Mouse (Mus musculus): ENCODE measurements at regions not wholly inside any gene's neighbourhood (a gene's known extent, or its start where the extent isn't known, plus 50 kb on each side); places are given as distances from the start of the nearest gene placed in this dataset.

DNA sequence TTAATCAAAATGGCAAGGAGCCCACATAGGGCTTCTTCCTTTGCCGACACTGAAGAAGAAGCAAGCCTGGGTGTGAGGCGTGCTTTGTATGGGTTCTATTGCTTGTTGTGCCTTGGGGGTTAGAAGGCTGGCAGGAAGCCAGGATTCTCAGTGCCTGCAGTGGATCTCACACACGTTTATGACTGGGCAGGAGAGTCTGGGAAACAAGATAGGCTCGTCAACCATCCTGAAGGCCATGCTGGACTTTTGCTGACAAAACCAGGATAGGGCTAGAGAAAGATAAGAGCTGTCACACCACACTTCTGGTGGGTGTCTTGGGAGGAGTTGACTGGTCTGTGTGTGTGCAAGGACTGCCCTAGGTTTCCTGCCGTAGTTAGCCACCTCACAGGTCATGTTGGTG, 436.1 kb upstream of the Trpc7 start:
- TF ChIP-seq MYOG (IDR thresholded peaks at IDR 0.05; ENCODE audit: control insufficient read depth, extremely low read depth, insufficient read length), result no peak
- no peak for TF ChIP-seq CTCF (IDR thresholded peaks at IDR 0.05; ENCODE audit: control insufficient read depth, insufficient read depth, insufficient read length)
